Mouse (Mus musculus) liver, adult 2 months (tissue): ENCODE data around the gene Akt3.

Experiments used
- CTCF ChIP-seq: fragments of 200-500 bp; IDR thresholded peaks from 2 replicates; pipeline ENCODE4 v1.5.1; 2011; ENCODE audit warnings: low read depth, low read length, control low read depth
- POLR2A ChIP-seq: fragments of 200-500 bp; IDR thresholded peaks from 2 replicates; pipeline ENCODE4 v1.6.1; 2011; ENCODE audit warnings: low read length, control low read depth; ENCODE audit not compliant: insufficient read depth; ENCODE audit errors: extremely low read depth

DNA sequence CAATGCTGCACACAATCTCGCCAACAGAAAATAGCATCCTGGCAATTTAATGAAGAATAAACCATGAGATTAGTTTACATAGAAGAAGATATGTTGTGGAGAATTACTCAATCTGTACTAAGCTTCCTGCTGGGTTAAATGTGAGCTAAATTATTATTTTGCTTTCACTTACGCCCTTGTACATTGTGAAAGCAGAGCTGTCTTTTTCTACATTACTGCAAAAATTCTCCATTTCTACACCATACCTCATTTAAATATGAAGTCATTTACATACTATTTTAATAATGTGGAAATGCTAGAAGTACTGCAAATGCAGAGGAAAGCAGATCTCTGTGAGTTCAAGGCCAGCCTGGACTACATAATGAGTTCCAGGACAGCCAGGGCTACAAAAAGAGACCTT, 116.5 kb downstream of the Akt3 start:
- TF ChIP-seq CTCF, result no peak
- TF ChIP-seq POLR2A, result no peak
